ENCODE assay signal across 11 mouse cellular contexts in genomic region chr11:115318245-115319027, GRCm38 (mm10). TPM values are rescaled to one million over a fixed set of nuclear protein-coding genes. Genes with fewer than 3 reads are reported as not detected.
DNase-seq lines count a peak whose midpoint lies in the region; ATAC-seq lines count a peak whose summit lies in the region.
"Had no signal": no experiment of that assay in that cellular context is flagged by ENCODE, and none has a peak within 500 bp of the region (broad histone marks: within the 10 kb centered on the region; RNA-seq: fewer than 3 reads in every experiment).

No protein-coding gene starts in this region.

- H3K36me3 ChIP-seq in heart, embryonic 15.5 days, result no peaks in the 10 kb centered on the region
- H3K36me3 ChIP-seq in embryonic facial prominence, embryonic 10.5 days (replicated peaks), result no peaks in the 10 kb centered on the region
- H3K36me3 ChIP-seq in hindbrain, embryonic 11.5 days (ENCODE audit: control insufficient read depth, insufficient read depth, low read length), result no peaks in the 10 kb centered on the region
- H3K36me3 ChIP-seq in midbrain, embryonic 16.5 days (ENCODE audit: control insufficient read depth, insufficient read depth, low read length), result no peaks in the 10 kb centered on the region
- H3K36me3 ChIP-seq: liver, embryonic 12.5 days had no signal

- peak overlapping the region; percentile 6; the same call in 1 of the 2 replicates for H3K4me2 ChIP-seq in heart, embryonic 15.5 days
- peak overlapping the region; percentile 11; the same call in 1 of the 2 replicates for H3K4me2 ChIP-seq in hindbrain, embryonic 11.5 days (replicated peaks; ENCODE audit: low read depth, low read length)
- peak overlapping the region; percentile 24; the same call in 1 of the 2 replicates for H3K4me2 ChIP-seq in midbrain, embryonic 16.5 days (ENCODE audit: low read length)
- H3K4me2 ChIP-seq: liver, embryonic 12.5 days had no signal

- H3K27ac ChIP-seq in heart, embryonic 15.5 days, result no peak overlapping the region
- no peak overlapping the region for H3K27ac ChIP-seq in embryonic facial prominence, embryonic 10.5 days (replicated peaks)
- H3K27ac ChIP-seq in hindbrain, embryonic 11.5 days (ENCODE audit: low read depth, low read length), result no peak overlapping the region
- no peak overlapping the region for H3K27ac ChIP-seq in midbrain, embryonic 16.5 days (ENCODE audit: low read length)
- H3K27ac ChIP-seq: liver, embryonic 12.5 days had no signal

- intact Hi-C loops in heart, postnatal 25 days (cut with DNase I), result no loop called here

- no peak for DNase-seq in heart, postnatal 25 days (ENCODE audit: low spot score)
- DNase-seq in embryonic facial prominence, embryonic 10.5 days (ENCODE audit: low spot score), result peak; percentile 44
- peak; percentile 44 for DNase-seq in hindbrain, embryonic 11.5 days (ENCODE audit: low spot score)
- no peak for DNase-seq in cerebellum, adult 9-10 months
- no peak for DNase-seq in Muller cell, postnatal 12 days (ENCODE audit: inconsistent ontology term)
- DNase-seq: thymus, postnatal 4 days had no signal

- peaks cover 14% of the 10 kb centered on the region for H3K4me1 ChIP-seq in heart, embryonic 15.5 days (replicated peaks)
- peaks cover 40% of the 10 kb centered on the region for H3K4me1 ChIP-seq in embryonic facial prominence, embryonic 10.5 days
- peaks cover 12% of the 10 kb centered on the region for H3K4me1 ChIP-seq in hindbrain, embryonic 11.5 days (replicated peaks; ENCODE audit: control insufficient read depth, insufficient read depth, low read length)
- H3K4me1 ChIP-seq in midbrain, embryonic 16.5 days (ENCODE audit: control insufficient read depth, insufficient read depth, low read length), result peaks cover 5% of the 10 kb centered on the region

- H3K4me3 ChIP-seq in heart, embryonic 15.5 days, result no peak overlapping the region; the same call in 1 of the 2 replicates
- peak overlapping the region; percentile 21 for H3K4me3 ChIP-seq in embryonic facial prominence, embryonic 10.5 days
- peak overlapping the region; percentile 8; the same call in 1 of the 2 replicates for H3K4me3 ChIP-seq in hindbrain, embryonic 11.5 days (ENCODE audit: low read depth, low read length)
- no peak overlapping the region for H3K4me3 ChIP-seq in midbrain, embryonic 16.5 days (ENCODE audit: low read depth, low read length)
- H3K4me3 ChIP-seq: liver, embryonic 12.5 days had no signal

- ATAC-seq in heart, embryonic 15.5 days (replicated peaks; ENCODE audit: insufficient number of reproducible peaks, insufficient read depth, low FRiP score, low read depth), result no peak
- ATAC-seq in hindbrain, embryonic 11.5 days (ENCODE audit: low FRiP score), result no peak
- no peak for ATAC-seq in midbrain, embryonic 16.5 days
- ATAC-seq: liver, embryonic 12.5 days had no signal

- no peak overlapping the region for H3K9ac ChIP-seq in heart, embryonic 15.5 days
- no peak overlapping the region for H3K9ac ChIP-seq in hindbrain, embryonic 11.5 days (ENCODE audit: low read depth, low read length)
- no peak overlapping the region for H3K9ac ChIP-seq in midbrain, embryonic 16.5 days (ENCODE audit: low read depth, low read length)
- H3K9ac ChIP-seq: liver, embryonic 12.5 days had no signal

- no peaks in the 10 kb centered on the region for H3K9me3 ChIP-seq in heart, embryonic 15.5 days (replicated peaks)
- H3K9me3 ChIP-seq in embryonic facial prominence, embryonic 10.5 days, result no peaks in the 10 kb centered on the region
- no peaks in the 10 kb centered on the region for H3K9me3 ChIP-seq in hindbrain, embryonic 11.5 days (ENCODE audit: control insufficient read depth, low read length)
- no peaks in the 10 kb centered on the region for H3K9me3 ChIP-seq in midbrain, embryonic 16.5 days (replicated peaks; ENCODE audit: control insufficient read depth, low read length, poor library complexity, severe bottlenecking)
- H3K9me3 ChIP-seq: liver, embryonic 12.5 days had no signal

- WGBS in heart, embryonic 15.5 days, result 7% methylated on average over 63 of the region's 63 CpGs
- WGBS in embryonic facial prominence, embryonic 10.5 days, result 4% methylated on average over 63 of the region's 63 CpGs
- WGBS in hindbrain, embryonic 11.5 days, result 4% methylated on average over 62 of the region's 63 CpGs
- 3% methylated on average over 63 of the region's 63 CpGs for WGBS in midbrain, embryonic 16.5 days

- H3K27me3 ChIP-seq in heart, embryonic 15.5 days, result peaks cover 97% of the 10 kb centered on the region
- peaks cover 100% of the 10 kb centered on the region for H3K27me3 ChIP-seq in embryonic facial prominence, embryonic 10.5 days (replicated peaks; ENCODE audit: low read depth, poor library complexity, severe bottlenecking)
- H3K27me3 ChIP-seq in hindbrain, embryonic 11.5 days (ENCODE audit: control insufficient read depth, insufficient read depth, low read length), result peaks cover 82% of the 10 kb centered on the region
- peaks cover 76% of the 10 kb centered on the region for H3K27me3 ChIP-seq in midbrain, embryonic 16.5 days (ENCODE audit: control insufficient read depth, insufficient read depth, low read depth, low read length)

RNA-seq across cellular contexts. Expression of gene Ush1g, which starts 3.4 kb away (rescaled TPM):
- 0.11 and 0.29 TPM in 2 replicates for polyA plus RNA-seq in heart, embryonic 15.5 days (2015; fragmentation: Nextera tagmentation; extraction: Ambion mirVana)
- total RNA-seq in heart, postnatal 25 days (2021), result under 1 TPM in 1 of 2 experiments, not detected in 1; 0.20 TPM
- polyA plus RNA-seq in embryonic facial prominence, embryonic 10.5 days (2016; fragmentation: Nextera tagmentation; extraction: Ambion mirVana), result 0.04 TPM in 2 replicates
- 0.05 TPM in 1 of 2 replicates, not detected in the other for polyA plus RNA-seq in hindbrain, embryonic 11.5 days (2014; fragmentation: Nextera tagmentation; extraction: Ambion mirVana)
- polyA plus RNA-seq in midbrain, embryonic 16.5 days (2015; fragmentation: Nextera tagmentation; extraction: Ambion mirVana), result 0.10 and 0.20 TPM in 2 replicates
- total RNA-seq: MEL; monocyte, adult 5-6 weeks had no signal

RNA-seq across cellular contexts. Expression of gene Otop2, which starts 11.5 kb away (rescaled TPM):
- 0.08 TPM in 1 of 2 replicates, not detected in the other for polyA plus RNA-seq in heart, embryonic 15.5 days (2015; fragmentation: Nextera tagmentation; extraction: Ambion mirVana)
- total RNA-seq in heart, postnatal 25 days (2021), result not detected
- polyA plus RNA-seq in embryonic facial prominence, embryonic 10.5 days (2016; fragmentation: Nextera tagmentation; extraction: Ambion mirVana), result not detected in 2 replicates
- polyA plus RNA-seq in hindbrain, embryonic 11.5 days (2014; fragmentation: Nextera tagmentation; extraction: Ambion mirVana), result not detected in 2 replicates
- 0.09 and 0.29 TPM in 2 replicates for polyA plus RNA-seq in midbrain, embryonic 16.5 days (2015; fragmentation: Nextera tagmentation; extraction: Ambion mirVana)
- total RNA-seq: MEL; monocyte, adult 5-6 weeks had no signal
- polyA plus RNA-seq: liver, embryonic 12.5 days had no signal

RNA-seq across cellular contexts. Expression of gene Otop3, which starts 16.1 kb away (rescaled TPM):
- polyA plus RNA-seq in heart, embryonic 15.5 days (2015; fragmentation: Nextera tagmentation; extraction: Ambion mirVana), result not detected in 2 replicates
- total RNA-seq in heart, postnatal 25 days (2021), result not detected
- polyA plus RNA-seq in embryonic facial prominence, embryonic 10.5 days (2016; fragmentation: Nextera tagmentation; extraction: Ambion mirVana), result not detected in 2 replicates
- polyA plus RNA-seq in hindbrain, embryonic 11.5 days (2014; fragmentation: Nextera tagmentation; extraction: Ambion mirVana), result 0.15 and 0.20 TPM in 2 replicates
- polyA plus RNA-seq in midbrain, embryonic 16.5 days (2015; fragmentation: Nextera tagmentation; extraction: Ambion mirVana), result 0.78 and 0.80 TPM in 2 replicates
- total RNA-seq: MEL; monocyte, adult 5-6 weeks had no signal
- polyA plus RNA-seq: liver, embryonic 12.5 days had no signal

RNA-seq across cellular contexts. Expression of gene Fads6, which starts 21.0 kb away (rescaled TPM):
- 0.55 and 0.67 TPM in 2 replicates for polyA plus RNA-seq in heart, embryonic 15.5 days (2015; fragmentation: Nextera tagmentation; extraction: Ambion mirVana)
- 1 to 10 TPM; 1.1 to 1.5 TPM for total RNA-seq in heart, postnatal 25 days (2021)
- 0.27 and 0.62 TPM in 2 replicates for polyA plus RNA-seq in embryonic facial prominence, embryonic 10.5 days (2016; fragmentation: Nextera tagmentation; extraction: Ambion mirVana)
- 0.40 and 0.52 TPM in 2 replicates for polyA plus RNA-seq in hindbrain, embryonic 11.5 days (2014; fragmentation: Nextera tagmentation; extraction: Ambion mirVana)
- 0.91 and 1.4 TPM in 2 replicates for polyA plus RNA-seq in midbrain, embryonic 16.5 days (2015; fragmentation: Nextera tagmentation; extraction: Ambion mirVana)

RNA-seq across cellular contexts. Expression of gene Fdxr, which starts 41.6 kb away (rescaled TPM):
- polyA plus RNA-seq in heart, embryonic 15.5 days (2015; fragmentation: Nextera tagmentation; extraction: Ambion mirVana), result 10.5 and 12.4 TPM in 2 replicates
- 1 to 10 TPM; 7.9 to 8.2 TPM for total RNA-seq in heart, postnatal 25 days (2021)
- 17.6 and 18.1 TPM in 2 replicates for polyA plus RNA-seq in embryonic facial prominence, embryonic 10.5 days (2016; fragmentation: Nextera tagmentation; extraction: Ambion mirVana)
- 11.6 and 14.9 TPM in 2 replicates for polyA plus RNA-seq in hindbrain, embryonic 11.5 days (2014; fragmentation: Nextera tagmentation; extraction: Ambion mirVana)
- 19.7 and 23.4 TPM in 2 replicates for polyA plus RNA-seq in midbrain, embryonic 16.5 days (2015; fragmentation: Nextera tagmentation; extraction: Ambion mirVana)

Comparison
In these comparisons a context has a peak if more than half of its experiments do, and no peak if none do; other contexts are left out.
1. H3K4me3 ChIP-seq: peak in embryonic facial prominence, embryonic 10.5 days (single experiment) and hindbrain, embryonic 11.5 days (single experiment); none in heart, embryonic 15.5 days (single experiment) and midbrain, embryonic 16.5 days (single experiment).
2. DNase-seq: peak in embryonic facial prominence, embryonic 10.5 days (single experiment) and hindbrain, embryonic 11.5 days (single experiment); none in heart, postnatal 25 days (single experiment), cerebellum, adult 9-10 months (single experiment) and Muller cell, postnatal 12 days (single experiment).
3. Peak in every context shown above with its lines, with median percentiles within 50 percentile points of each other: H3K4me2 ChIP-seq.